26 mouse cellular contexts compared by ENCODE assay signal in genomic region chr14:79596602-79597001, GRCm38 (mm10). TPM values are rescaled to one million over a fixed set of nuclear protein-coding genes. Genes with fewer than 3 reads are reported as not detected.
A peak's percentile ranks its signal among the peaks of the same experiment; 100 is the strongest.
DNase-seq lines count a peak whose midpoint lies in the region; ATAC-seq and TF ChIP-seq lines count a peak whose summit lies in the region.
"Had no signal": no experiment of that assay in that cellular context is flagged by ENCODE, and none has a peak within 500 bp of the region (broad histone marks: within the 10 kb centered on the region; RNA-seq: fewer than 3 reads in every experiment).

No protein-coding gene starts in this region.

- no peaks in the 10 kb centered on the region for H3K27me3 ChIP-seq in embryonic facial prominence, embryonic 14.5 days (replicated peaks; ENCODE audit: control insufficient read depth, insufficient read depth, low read length)
- H3K27me3 ChIP-seq in embryonic facial prominence, embryonic 10.5 days (replicated peaks; ENCODE audit: low read depth, poor library complexity, severe bottlenecking): no peaks in the 10 kb centered on the region
- no peaks in the 10 kb centered on the region for H3K27me3 ChIP-seq in liver, embryonic 16.5 days (ENCODE audit: control insufficient read depth, insufficient read depth, low read depth, low read length)
- H3K27me3 ChIP-seq in lung, postnatal 0 days (replicated peaks; ENCODE audit: insufficient read depth, low read length): no peaks in the 10 kb centered on the region
- H3K27me3 ChIP-seq: embryonic facial prominence, embryonic 15.5 days; heart, embryonic 15.5 days had no signal

- ATAC-seq in embryonic facial prominence, embryonic 14.5 days (ENCODE audit: low read depth): no peak
- peak; percentile 53 for ATAC-seq in liver, embryonic 16.5 days (ENCODE audit: low read depth)
- no peak for ATAC-seq in lung, postnatal 0 days
- ATAC-seq: activated CD4-positive, CD25-positive, alpha-beta regulatory T cell, adult 4 months; forebrain, embryonic 14.5 days; forebrain, postnatal 0 days; hindbrain, postnatal 0 days had no signal

- TF ChIP-seq CTCF in lung, postnatal 0 days (IDR thresholded peaks at IDR 0.05): no peak

- no peak overlapping the region for H3K4me3 ChIP-seq in embryonic facial prominence, embryonic 14.5 days (ENCODE audit: low read depth, low read length)
- no peak overlapping the region for H3K4me3 ChIP-seq in embryonic facial prominence, embryonic 10.5 days
- H3K4me3 ChIP-seq in liver, embryonic 16.5 days (ENCODE audit: low read depth, low read length): no peak overlapping the region
- H3K4me3 ChIP-seq in lung, postnatal 0 days (ENCODE audit: low read depth, low read length): no peak overlapping the region
- H3K4me3 ChIP-seq: embryonic facial prominence, embryonic 15.5 days; gastrocnemius, adult 2 months; heart, embryonic 15.5 days had no signal

- DNase-seq in embryonic facial prominence, embryonic 14.5 days (ENCODE audit: low spot score): peak; percentile 47
- DNase-seq in embryonic facial prominence, embryonic 10.5 days (ENCODE audit: low spot score): no peak
- no peak for DNase-seq in liver
- DNase-seq in lung, postnatal 0 days (ENCODE audit: low spot score): peak; percentile 45
- no peak for DNase-seq in lung, postnatal 10 days
- DNase-seq: adrenal gland, adult 8-10 months; adrenal gland, postnatal 25 days; cerebellum, adult 11-12 months; cerebellum, adult 8-10 months; cerebellum, postnatal 10 days; cerebellum, postnatal 36 days; embryo, embryonic 11 days; forebrain, postnatal 0 days; gastrocnemius, adult 2 months; gastrocnemius, postnatal 14 days; heart, adult 11 months; heart, postnatal 10 days; heart, postnatal 4 days had no signal

- H3K27ac ChIP-seq in embryonic facial prominence, embryonic 14.5 days (replicated peaks; ENCODE audit: low read depth, low read length): no peak overlapping the region
- H3K27ac ChIP-seq in embryonic facial prominence, embryonic 10.5 days (replicated peaks): no peak overlapping the region
- no peak overlapping the region for H3K27ac ChIP-seq in liver, embryonic 16.5 days (ENCODE audit: low read length)
- no peak overlapping the region for H3K27ac ChIP-seq in lung, postnatal 0 days (ENCODE audit: low read length)
- H3K27ac ChIP-seq: embryonic facial prominence, embryonic 15.5 days; gastrocnemius, adult 2 months; heart, embryonic 15.5 days; hindbrain, embryonic 14.5 days; hindbrain, postnatal 0 days had no signal

- H3K4me1 ChIP-seq in embryonic facial prominence, embryonic 14.5 days (ENCODE audit: control insufficient read depth, insufficient read depth, low read length): no peaks in the 10 kb centered on the region
- H3K4me1 ChIP-seq in embryonic facial prominence, embryonic 10.5 days: no peaks in the 10 kb centered on the region
- no peaks in the 10 kb centered on the region for H3K4me1 ChIP-seq in liver, embryonic 16.5 days (ENCODE audit: control insufficient read depth, low read depth, low read length)
- H3K4me1 ChIP-seq in lung, postnatal 0 days (ENCODE audit: insufficient read depth, low read depth, low read length): no peaks in the 10 kb centered on the region
- H3K4me1 ChIP-seq: embryonic facial prominence, embryonic 15.5 days; heart, embryonic 15.5 days had no signal

- H3K9me3 ChIP-seq in embryonic facial prominence, embryonic 14.5 days (ENCODE audit: control insufficient read depth, low read length): no peaks in the 10 kb centered on the region
- no peaks in the 10 kb centered on the region for H3K9me3 ChIP-seq in embryonic facial prominence, embryonic 10.5 days
- no peaks in the 10 kb centered on the region for H3K9me3 ChIP-seq in liver, embryonic 16.5 days (replicated peaks; ENCODE audit: control insufficient read depth, low read length)
- H3K9me3 ChIP-seq in lung, postnatal 0 days (ENCODE audit: low read length): no peaks in the 10 kb centered on the region
- H3K9me3 ChIP-seq: embryonic facial prominence, embryonic 15.5 days; heart, embryonic 15.5 days had no signal

- no peak overlapping the region for H3K9ac ChIP-seq in embryonic facial prominence, embryonic 14.5 days (ENCODE audit: low read depth, low read length)
- no peak overlapping the region for H3K9ac ChIP-seq in liver, embryonic 16.5 days (ENCODE audit: low read depth, low read length)
- no peak overlapping the region for H3K9ac ChIP-seq in lung, postnatal 0 days (replicated peaks; ENCODE audit: low read depth)
- H3K9ac ChIP-seq: embryonic facial prominence, embryonic 15.5 days; forebrain, postnatal 0 days; heart, embryonic 15.5 days; hindbrain, embryonic 14.5 days had no signal

- WGBS in embryonic facial prominence, embryonic 14.5 days: 68% methylated on average over 4 of the region's 4 CpGs
- WGBS in embryonic facial prominence, embryonic 10.5 days: 89% methylated on average over 4 of the region's 4 CpGs
- 69% methylated on average over 4 of the region's 4 CpGs for WGBS in liver, embryonic 16.5 days (ENCODE audit: insufficient replicate concordance)
- 40% methylated on average over 4 of the region's 4 CpGs for WGBS in lung, postnatal 0 days

- no peak for TF ChIP-seq EP300 in lung, postnatal 0 days (IDR thresholded peaks at IDR 0.05)

- H3K4me2 ChIP-seq in embryonic facial prominence, embryonic 14.5 days (ENCODE audit: low read depth, low read length): no peak overlapping the region
- no peak overlapping the region for H3K4me2 ChIP-seq in liver, embryonic 16.5 days (ENCODE audit: low read depth, low read length)
- no peak overlapping the region for H3K4me2 ChIP-seq in lung, postnatal 0 days (replicated peaks; ENCODE audit: low read depth, low read length)
- H3K4me2 ChIP-seq: embryonic facial prominence, embryonic 15.5 days; heart, embryonic 11.5 days; heart, embryonic 15.5 days; hindbrain, embryonic 14.5 days had no signal

- H3K36me3 ChIP-seq in embryonic facial prominence, embryonic 14.5 days (ENCODE audit: control insufficient read depth, insufficient read depth, low read length): peaks cover 63% of the 10 kb centered on the region
- H3K36me3 ChIP-seq in embryonic facial prominence, embryonic 10.5 days (replicated peaks): peaks cover 89% of the 10 kb centered on the region
- H3K36me3 ChIP-seq in liver, embryonic 16.5 days (ENCODE audit: control insufficient read depth, insufficient read depth): no peaks in the 10 kb centered on the region
- peaks cover 28% of the 10 kb centered on the region; the same call in 1 of the 2 replicates for H3K36me3 ChIP-seq in lung, postnatal 0 days (ENCODE audit: insufficient read depth, low read length)

RNA-seq across cellular contexts. Expression of gene Sugt1, which starts 9.1 kb away (rescaled TPM):
- polyA plus RNA-seq in embryonic facial prominence, embryonic 14.5 days (2014; fragmentation: Nextera tagmentation; extraction: Ambion mirVana): 124 and 130 TPM in 2 replicates
- 151 and 155 TPM in 2 replicates for polyA plus RNA-seq in embryonic facial prominence, embryonic 10.5 days (2016; fragmentation: Nextera tagmentation; extraction: Ambion mirVana)
- 30.5 and 31.3 TPM in 2 replicates for polyA plus RNA-seq in liver, embryonic 16.5 days (2015; fragmentation: Nextera tagmentation; extraction: Ambion mirVana)
- 96.8 and 104 TPM in 2 replicates for polyA plus RNA-seq in lung, postnatal 0 days (2015; fragmentation: Nextera tagmentation; extraction: Ambion mirVana)

Comparison
In these comparisons a context has a peak if more than half of its experiments do, and no peak if none do; other contexts are left out.
1. DNase-seq: peak in embryonic facial prominence, embryonic 14.5 days (single experiment) and lung, postnatal 0 days (single experiment); none in embryonic facial prominence, embryonic 10.5 days (single experiment), liver (single experiment) and lung, postnatal 10 days (single experiment).